Mouse (Mus musculus): ENCODE results near the gene Wfdc18. TPM values are rescaled to one million over a fixed set of nuclear protein-coding genes. Genes with fewer than 3 reads are reported as not detected.

Gene Wfdc18
- polyA plus RNA-seq, 1 experiment from 2014 or later = 2.0 TPM

GRCm38 (mm10) chr11:83720766-83721165 is 12.0 kb downstream of the Wfdc18 start:
- H3K27me3 ChIP-seq (replicated peaks) = no peaks in the 10 kb centered on the region
- H3K4me3 ChIP-seq = no peak overlapping the region
- H3K4me2 ChIP-seq = no peak overlapping the region
- no peak for ATAC-seq (ENCODE audit: insufficient number of reproducible peaks, low FRiP score)
- H3K27ac ChIP-seq (ENCODE audit: poor library complexity, severe bottlenecking) = no peak overlapping the region
- H3K4me1 ChIP-seq (replicated peaks) = no peaks in the 10 kb centered on the region
- H3K9me3 ChIP-seq (replicated peaks) = no peaks in the 10 kb centered on the region
- no peaks in the 10 kb centered on the region for H3K36me3 ChIP-seq
- H3K9ac ChIP-seq = no peak overlapping the region

GRCm38 (mm10) chr11:83728757-83729432 is 20.1 kb downstream of the Wfdc18 start:
- H3K27ac ChIP-seq (ENCODE audit: poor library complexity, severe bottlenecking) = no peak overlapping the region
- 0 out of 2 replicates have a peak, but pooled peaks cover 2% of the 10 kb centered on the region for H3K9me3 ChIP-seq (replicated peaks)
- WGBS = 35% methylated on average over 3 of the region's 3 CpGs
- H3K36me3 ChIP-seq = no peaks in the 10 kb centered on the region
- no peak overlapping the region for H3K9ac ChIP-seq
- H3K4me3 ChIP-seq = no peak overlapping the region
- H3K4me1 ChIP-seq (replicated peaks) = no peaks in the 10 kb centered on the region
- ATAC-seq (ENCODE audit: insufficient number of reproducible peaks, low FRiP score) = no peak
- H3K27me3 ChIP-seq (replicated peaks) = 0 out of 2 replicates have a peak, but pooled peaks cover 3% of the 10 kb centered on the region
- H3K4me2 ChIP-seq = no peak overlapping the region

GRCm38 (mm10) chr11:83731116-83731515 is 22.3 kb downstream of the Wfdc18 start:
- Histone ChIP-seq H3K9me3 (replicated peaks) (peaks cover 5% of the 10 kb centered on the region; the same call in 1 of the 2 replicates), H3K4me3 (no peak overlapping the region), H3K27ac (ENCODE audit: poor library complexity, severe bottlenecking) (no peak overlapping the region), H3K36me3 (no peaks in the 10 kb centered on the region), H3K27me3 (replicated peaks) (0 out of 2 replicates have a peak, but pooled peaks cover 3% of the 10 kb centered on the region), H3K4me2 (no peak overlapping the region), H3K9ac (no peak overlapping the region), H3K4me1 (replicated peaks) (no peaks in the 10 kb centered on the region)
- no peak for ATAC-seq (ENCODE audit: insufficient number of reproducible peaks, low FRiP score)
- WGBS = 70% methylated on average over 1 of the region's 1 CpGs

- Histone ChIP-seq H3K27ac (ENCODE audit: poor library complexity, severe bottlenecking) (no peak overlapping the region), H3K36me3 (no peaks in the 10 kb centered on the region), H3K9me3 (replicated peaks) (peaks cover 5% of the 10 kb centered on the region; the same call in 1 of the 2 replicates), H3K4me3 (no peak overlapping the region), H3K27me3 (replicated peaks) (0 out of 2 replicates have a peak, but pooled peaks cover 3% of the 10 kb centered on the region), H3K4me2 (no peak overlapping the region), H3K4me1 (replicated peaks) (no peaks in the 10 kb centered on the region), H3K9ac (no peak overlapping the region)
- WGBS = 73% methylated on average over 5 of the region's 5 CpGs
- ATAC-seq (ENCODE audit: insufficient number of reproducible peaks, low FRiP score) = no peak
Observed at GRCm38 (mm10) chr11:83733071-83733640, 24.3 kb downstream of the Wfdc18 start.

- Histone ChIP-seq H3K4me2 (no peak overlapping the region), H3K4me3 (no peak overlapping the region), H3K27ac (ENCODE audit: poor library complexity, severe bottlenecking) (no peak overlapping the region), H3K27me3 (replicated peaks) (peaks cover 7% of the 10 kb centered on the region; the same call in 1 of the 2 replicates), H3K4me1 (replicated peaks) (no peaks in the 10 kb centered on the region), H3K9me3 (replicated peaks) (peaks cover 5% of the 10 kb centered on the region; the same call in 1 of the 2 replicates), H3K9ac (no peak overlapping the region), H3K36me3 (no peaks in the 10 kb centered on the region)
- WGBS = 78% methylated on average over 1 of the region's 1 CpGs
- no peak for ATAC-seq (ENCODE audit: insufficient number of reproducible peaks, low FRiP score)
Observed at GRCm38 (mm10) chr11:83734215-83734614, 25.4 kb downstream of the Wfdc18 start.

GRCm38 (mm10) chr11:83735881-83736280 is 27.1 kb downstream of the Wfdc18 start:
- Histone ChIP-seq H3K4me1 (replicated peaks) (no peaks in the 10 kb centered on the region), H3K27me3 (replicated peaks) (peaks cover 11% of the 10 kb centered on the region), H3K4me2 (no peak overlapping the region), H3K27ac (ENCODE audit: poor library complexity, severe bottlenecking) (no peak overlapping the region), H3K36me3 (no peaks in the 10 kb centered on the region), H3K4me3 (no peak overlapping the region), H3K9me3 (replicated peaks) (peaks cover 5% of the 10 kb centered on the region; the same call in 1 of the 2 replicates), H3K9ac (no peak overlapping the region)
- WGBS = 47% methylated on average over 2 of the region's 2 CpGs
- no peak for ATAC-seq (ENCODE audit: insufficient number of reproducible peaks, low FRiP score)

- H3K9ac ChIP-seq = no peak overlapping the region
- peaks cover 5% of the 10 kb centered on the region; the same call in 1 of the 2 replicates for H3K9me3 ChIP-seq (replicated peaks)
- no peak overlapping the region for H3K4me3 ChIP-seq
- peaks cover 22% of the 10 kb centered on the region for H3K27me3 ChIP-seq (replicated peaks)
- no peak for ATAC-seq (ENCODE audit: insufficient number of reproducible peaks, low FRiP score)
- H3K27ac ChIP-seq (ENCODE audit: poor library complexity, severe bottlenecking) = no peak overlapping the region
- H3K36me3 ChIP-seq = no peaks in the 10 kb centered on the region
- WGBS = 72% methylated on average over 3 of the region's 3 CpGs
- H3K4me1 ChIP-seq (replicated peaks) = no peaks in the 10 kb centered on the region
- H3K4me2 ChIP-seq = no peak overlapping the region
Observed at GRCm38 (mm10) chr11:83737109-83737558, 28.3 kb downstream of the Wfdc18 start.

- Histone ChIP-seq H3K27me3 (replicated peaks) (peaks cover 37% of the 10 kb centered on the region), H3K36me3 (no peaks in the 10 kb centered on the region), H3K9ac (no peak overlapping the region), H3K4me2 (no peak overlapping the region), H3K4me1 (replicated peaks) (no peaks in the 10 kb centered on the region), H3K27ac (ENCODE audit: poor library complexity, severe bottlenecking) (no peak overlapping the region), H3K9me3 (replicated peaks) (no peaks in the 10 kb centered on the region), H3K4me3 (no peak overlapping the region)
- WGBS = 17% methylated on average over 5 of the region's 5 CpGs
- ATAC-seq (ENCODE audit: insufficient number of reproducible peaks, low FRiP score) = no peak
Observed at GRCm38 (mm10) chr11:83739241-83739640, 30.4 kb downstream of the Wfdc18 start.

GRCm38 (mm10) chr11:83740443-83740991 is 31.7 kb downstream of the Wfdc18 start:
- Histone ChIP-seq H3K4me2 (no peak overlapping the region), H3K27ac (ENCODE audit: poor library complexity, severe bottlenecking) (no peak overlapping the region), H3K9ac (no peak overlapping the region), H3K4me1 (replicated peaks) (no peaks in the 10 kb centered on the region), H3K27me3 (replicated peaks) (peaks cover 49% of the 10 kb centered on the region), H3K4me3 (no peak overlapping the region), H3K36me3 (no peaks in the 10 kb centered on the region), H3K9me3 (replicated peaks) (no peaks in the 10 kb centered on the region)
- no peak for ATAC-seq (ENCODE audit: insufficient number of reproducible peaks, low FRiP score)
- 69% methylated on average over 4 of the region's 4 CpGs for WGBS

GRCm38 (mm10) chr11:83741841-83742240 is 33.0 kb downstream of the Wfdc18 start:
- no peaks in the 10 kb centered on the region for H3K4me1 ChIP-seq (replicated peaks)
- WGBS = 53% methylated on average over 5 of the region's 5 CpGs
- no peaks in the 10 kb centered on the region for H3K36me3 ChIP-seq
- no peak for ATAC-seq (ENCODE audit: insufficient number of reproducible peaks, low FRiP score)
- peaks cover 62% of the 10 kb centered on the region for H3K27me3 ChIP-seq (replicated peaks)
- H3K4me2 ChIP-seq = no peak overlapping the region
- H3K9me3 ChIP-seq (replicated peaks) = no peaks in the 10 kb centered on the region
- H3K4me3 ChIP-seq = no peak overlapping the region
- H3K27ac ChIP-seq (ENCODE audit: poor library complexity, severe bottlenecking) = no peak overlapping the region
- no peak overlapping the region for H3K9ac ChIP-seq

GRCm38 (mm10) chr11:83742731-83743355 is 34.0 kb downstream of the Wfdc18 start:
- H3K4me1 ChIP-seq (replicated peaks) = no peaks in the 10 kb centered on the region
- H3K9me3 ChIP-seq (replicated peaks) = no peaks in the 10 kb centered on the region
- no peak overlapping the region for H3K4me2 ChIP-seq
- ATAC-seq (ENCODE audit: insufficient number of reproducible peaks, low FRiP score) = no peak
- H3K27me3 ChIP-seq (replicated peaks) = peaks cover 72% of the 10 kb centered on the region
- no peak overlapping the region for H3K9ac ChIP-seq
- no peaks in the 10 kb centered on the region for H3K36me3 ChIP-seq
- 71% methylated on average over 9 of the region's 9 CpGs for WGBS
- H3K27ac ChIP-seq (ENCODE audit: poor library complexity, severe bottlenecking) = no peak overlapping the region
- no peak overlapping the region for H3K4me3 ChIP-seq
